Mouse (Mus musculus) ES-E14 (cell line): ENCODE measurements at regions not wholly inside any gene's neighbourhood (a gene's known extent, or its start where the extent isn't known, plus 50 kb on each side); places are given as distances from the start of the nearest gene placed in this dataset.

Experiments
- DNase-seq: peaks from one replicate; pipeline ENCODE4 v3.0.0-alpha.2; 2013; ENCODE audit warnings: low read depth, low spot score
- H3K27ac ChIP-seq: 2 replicates; pipeline ENCODE4 v1.5.1; 2012; ENCODE audit warnings: low read depth, mild to moderate bottlenecking, low read length, moderate library complexity, mixed read lengths; ENCODE audit not compliant: poor library complexity, insufficient read depth, severe bottlenecking
- H3K36me3 ChIP-seq: 2 replicates; pipeline ENCODE4 v1.6.1; 2012; ENCODE audit warnings: mild to moderate bottlenecking, low read length, moderate library complexity, mixed read lengths; ENCODE audit not compliant: control insufficient read depth, poor library complexity, insufficient read depth, severe bottlenecking
- H3K4me1 ChIP-seq, 2 experiments: fragments of 150-350 bp in 1 of 2; sonication (generic) in 1 of 2; 2 replicates each; pipeline ENCODE4 v1.6.1; 2012; ENCODE audit warnings: low read length in 2 of 2, mild to moderate bottlenecking in 1 of 2, mixed read lengths in 1 of 2; ENCODE audit not compliant: control insufficient read depth in 2 of 2, insufficient read depth in 2 of 2, poor library complexity in 1 of 2
- H3K4me3 ChIP-seq, 2 experiments: fragments of 150-350 bp in 1 of 2; sonication (generic) in 1 of 2; 2 replicates each; pipeline ENCODE4 v1.5.1; 2012; ENCODE audit warnings: low read length in 2 of 2, low read depth in 1 of 2, mild to moderate bottlenecking in 1 of 2, mixed read lengths in 1 of 2; ENCODE audit not compliant: insufficient read depth in 1 of 2, poor library complexity in 1 of 2, severe bottlenecking in 1 of 2
- H3K9ac ChIP-seq: 2 replicates; pipeline ENCODE4 v1.6.1; 2012; ENCODE audit warnings: low read depth, mild to moderate bottlenecking, low read length, mixed read lengths; ENCODE audit not compliant: poor library complexity, insufficient read depth, severe bottlenecking
- H3K9me3 ChIP-seq: fragments of 150-350 bp; sonication (generic); 2 replicates; pipeline ENCODE4 v1.6.1; 2012; ENCODE audit warnings: low read depth, mild to moderate bottlenecking, low read length; ENCODE audit not compliant: control insufficient read depth, insufficient read depth
- CHD2 ChIP-seq: IDR thresholded peaks from 2 replicates; pipeline ENCODE4 v1.6.1; 2014; ENCODE audit warnings: mild to moderate bottlenecking, low read depth, low read length, inconsistent platforms
- HCFC1 ChIP-seq: IDR thresholded peaks from 2 replicates; pipeline ENCODE4 v1.6.1; 2012; ENCODE audit warnings: low read length, inconsistent platforms, borderline replicate concordance; ENCODE audit not compliant: insufficient read depth
- MAFK ChIP-seq: IDR thresholded peaks from 2 replicates; pipeline ENCODE4 v1.6.1; 2014; ENCODE audit warnings: mild to moderate bottlenecking, low read depth, low read length, inconsistent platforms; ENCODE audit not compliant: insufficient read depth
- ZC3H11A ChIP-seq: IDR thresholded peaks from 2 replicates; pipeline ENCODE4 v1.6.1; 2012; ENCODE audit warnings: low read depth, mild to moderate bottlenecking, inconsistent platforms, low read length, borderline replicate concordance
- ZNF384 ChIP-seq: IDR thresholded peaks from 2 replicates; pipeline ENCODE4 v1.6.1; 2012; ENCODE audit warnings: low read depth, low read length, inconsistent platforms
- in situ Hi-C, 2 experiments: fragments of 600-800 bp; cut with MboI; formaldehyde crosslinking; loops; one replicate each; pipeline ENCODE4 v1.15.1; 2025; ENCODE audit warnings: low sequenced_read_pairs in 2 of 2, inconsistent platforms in 1 of 2; ENCODE audit not compliant: unreplicated experiment in 2 of 2

DNA sequence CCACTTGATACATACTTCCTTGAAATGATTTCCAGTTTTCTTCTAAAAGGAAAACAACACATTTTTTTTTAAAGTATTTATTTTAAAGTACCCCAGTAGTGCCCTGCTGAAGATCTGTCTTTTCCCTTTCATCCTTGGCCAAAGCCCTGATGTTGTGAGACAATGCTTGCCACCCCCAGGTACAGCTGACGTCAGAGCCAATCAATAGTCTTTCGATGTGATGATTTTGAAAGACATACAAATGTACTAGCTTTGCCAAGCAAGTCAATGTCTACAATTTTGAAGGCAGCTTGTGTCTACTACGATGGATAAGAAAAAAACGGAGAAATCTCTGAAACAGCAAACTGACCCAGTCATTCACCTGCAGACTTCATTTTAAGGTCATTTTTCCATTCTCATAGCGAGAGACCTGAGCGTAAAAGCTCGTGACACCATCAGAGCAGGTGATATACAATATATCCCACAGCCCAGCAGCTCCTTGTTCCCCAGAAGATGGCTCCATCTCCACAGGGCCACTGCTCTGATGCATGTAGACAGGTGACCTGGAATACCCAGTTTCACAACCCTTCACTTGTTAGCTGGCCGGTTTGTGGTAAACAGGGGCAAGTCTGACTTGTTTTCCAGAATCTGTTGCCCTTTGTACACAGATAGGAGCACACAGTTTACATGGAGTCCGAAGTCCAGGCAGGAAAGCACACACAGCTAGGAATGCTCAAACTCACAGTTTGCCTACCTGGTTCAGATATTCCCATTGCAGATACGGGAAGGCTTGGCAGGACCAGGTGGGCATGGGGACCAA is 129.0 kb downstream of the Irs2 start:
- no peak for DNase-seq
- in situ Hi-C loops, result no loop called here
- Histone ChIP-seq H3K9me3 (no peaks in the 10 kb centered on the region), H3K4me3 (no peak overlapping the region), H3K4me1 (no peaks in the 10 kb centered on the region), H3K9ac (no peak overlapping the region), H3K36me3 (no peaks in the 10 kb centered on the region), H3K27ac (no peak overlapping the region)
- no peak for TF ChIP-seq ZC3H11A
- no peak for TF ChIP-seq ZNF384
- TF ChIP-seq HCFC1, result no peak
- TF ChIP-seq MAFK, result no peak
- TF ChIP-seq CHD2, result no peak

DNA sequence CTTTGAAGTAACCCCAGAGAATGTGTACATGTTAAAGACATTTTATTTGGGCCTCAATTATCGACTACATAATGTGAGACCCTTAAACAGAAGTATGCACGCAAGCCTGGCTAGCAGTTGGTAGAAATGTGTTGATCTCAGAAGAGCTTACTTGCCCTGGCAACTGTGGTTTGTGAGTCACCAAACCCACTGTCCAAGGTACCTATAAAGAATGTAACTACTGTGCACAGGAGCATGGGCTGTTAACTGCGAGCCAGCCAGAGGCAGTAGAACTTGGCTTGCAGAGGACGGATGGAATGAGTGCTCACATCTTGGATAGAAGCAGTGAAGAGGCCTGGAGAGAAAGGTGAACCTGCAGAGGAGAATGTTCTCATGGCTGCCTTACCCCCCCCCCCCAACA is 129.9 kb downstream of the Irs2 start:
- in situ Hi-C loops, result no loop called here
- TF ChIP-seq ZNF384, result no peak
- no peak for TF ChIP-seq HCFC1
- TF ChIP-seq MAFK, result no peak
- no peak for TF ChIP-seq CHD2
- TF ChIP-seq ZC3H11A, result no peak

DNA sequence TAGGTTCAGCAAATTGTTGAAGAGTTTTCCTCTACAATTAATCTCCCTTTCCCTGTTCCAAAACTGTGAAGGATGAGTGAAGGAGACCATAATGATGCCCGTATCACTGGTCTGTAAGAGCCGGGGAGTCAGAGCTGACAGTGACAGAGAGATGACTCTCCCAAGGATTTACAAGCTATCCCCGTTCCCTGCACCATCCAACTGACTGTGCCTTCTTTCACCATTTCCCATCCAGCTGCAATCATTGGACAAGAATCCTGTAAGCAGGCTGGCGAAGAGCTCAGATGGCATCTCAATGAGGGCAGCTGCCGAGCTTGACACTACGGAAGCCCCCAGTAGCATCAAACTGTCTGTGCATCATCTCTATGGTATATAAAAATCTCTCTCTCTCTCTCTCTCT is 133.1 kb downstream of the Irs2 start:
- TF ChIP-seq ZNF384, result no peak
- no peak for TF ChIP-seq CHD2
- no peak for TF ChIP-seq MAFK
- no peak for TF ChIP-seq HCFC1
- no peak for TF ChIP-seq ZC3H11A
- no peak overlapping the region for H3K4me3 ChIP-seq
- no peak overlapping the region for H3K9ac ChIP-seq
- H3K27ac ChIP-seq, result no peak overlapping the region
- in situ Hi-C loops, result no loop called here
- H3K9me3 ChIP-seq, result no peaks in the 10 kb centered on the region
- H3K4me1 ChIP-seq, result no peaks in the 10 kb centered on the region
- DNase-seq, result no peak
- no peaks in the 10 kb centered on the region for H3K36me3 ChIP-seq

More for the DNA sequence above, 129.9 kb downstream of the Irs2 start:
- no peaks in the 10 kb centered on the region for H3K36me3 ChIP-seq
- DNase-seq, result no peak
- no peaks in the 10 kb centered on the region for H3K9me3 ChIP-seq
- no peaks in the 10 kb centered on the region for H3K4me1 ChIP-seq
- no peak overlapping the region for H3K4me3 ChIP-seq
- H3K27ac ChIP-seq, result no peak overlapping the region
- no peak overlapping the region for H3K9ac ChIP-seq

DNA sequence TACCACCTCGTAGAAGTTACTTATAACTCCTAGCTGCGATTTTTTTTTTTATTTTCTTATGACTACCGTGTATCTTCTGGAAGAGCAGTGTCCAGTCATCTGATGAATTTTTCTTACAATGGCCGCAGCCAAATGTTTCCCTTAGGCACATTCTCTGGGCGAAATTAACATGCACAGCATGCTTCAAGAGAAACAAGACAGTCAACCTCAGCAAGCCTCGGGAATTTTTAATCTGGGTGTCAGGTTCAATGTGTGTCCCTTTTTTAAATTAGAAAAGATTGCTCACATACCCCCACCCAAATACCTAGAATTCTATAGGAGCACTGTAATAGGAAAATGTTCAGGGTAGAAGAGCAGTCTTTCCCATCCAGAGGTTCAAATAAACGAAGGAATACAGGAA is 136.8 kb downstream of the Irs2 start:
- TF ChIP-seq CHD2, result no peak
- no peak for TF ChIP-seq ZNF384
- TF ChIP-seq ZC3H11A, result no peak
- TF ChIP-seq HCFC1, result no peak
- TF ChIP-seq MAFK, result no peak

DNA sequence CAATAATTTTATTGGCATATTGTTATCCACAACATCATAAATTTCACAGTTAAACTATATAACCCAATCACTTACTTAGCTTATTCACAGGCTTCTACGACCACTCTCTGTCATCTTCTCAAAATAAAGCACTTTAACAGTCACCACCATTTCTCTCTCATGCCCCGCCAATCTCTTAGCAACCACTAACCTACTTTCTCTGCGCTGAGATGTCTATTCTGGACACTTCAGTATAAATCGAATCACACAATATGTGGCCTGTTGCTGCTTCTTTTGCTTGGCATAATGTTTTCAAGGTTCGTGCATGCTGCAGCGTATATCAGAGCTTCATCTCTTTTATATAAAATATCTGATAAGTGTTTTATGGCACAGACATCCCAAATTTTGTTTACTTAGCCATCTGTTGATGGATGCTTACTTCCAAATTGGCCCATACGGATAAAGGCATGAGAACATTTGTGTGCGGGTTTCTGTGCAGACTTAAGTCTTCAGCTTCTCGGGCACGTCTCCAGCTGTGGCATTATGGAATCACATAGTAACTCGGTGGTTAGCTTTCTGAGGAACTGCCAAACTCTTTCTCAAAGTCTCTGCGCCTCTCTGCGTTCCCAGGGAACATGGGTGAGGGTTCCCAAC is 137.7 kb downstream of the Irs2 start:
- Histone ChIP-seq H3K4me1 (0 out of 4 replicates have a peak, but pooled peaks cover 0 to 2% of the 10 kb centered on the region in 2 experiments), H3K4me3 (no peak overlapping the region), H3K9ac (no peak overlapping the region), H3K27ac (no peak overlapping the region), H3K9me3 (no peaks in the 10 kb centered on the region), H3K36me3 (no peaks in the 10 kb centered on the region)
- in situ Hi-C loops, result no loop called here
- no peak for DNase-seq
- TF ChIP-seq HCFC1 (no peak), ZNF384 (no peak), ZC3H11A (no peak), MAFK (no peak), CHD2 (no peak)

More for the DNA sequence above, 136.8 kb downstream of the Irs2 start:
- H3K4me3 ChIP-seq, result no peak overlapping the region
- in situ Hi-C loops, result no loop called here
- no peaks in the 10 kb centered on the region for H3K36me3 ChIP-seq
- DNase-seq, result no peak
- no peaks in the 10 kb centered on the region for H3K4me1 ChIP-seq
- H3K27ac ChIP-seq, result no peak overlapping the region
- H3K9ac ChIP-seq, result no peak overlapping the region
- H3K9me3 ChIP-seq, result no peaks in the 10 kb centered on the region
